Comparison of ENCODE assay signal across 16 mouse cellular contexts in genomic region chr5:3977904-3978303, GRCm38 (mm10).
"Had no signal": no experiment of that assay in that cellular context is flagged by ENCODE, and none has a peak within 500 bp of the region (broad histone marks: within the 10 kb centered on the region; RNA-seq: fewer than 3 reads in every experiment).

No protein-coding gene starts in this region.

- H3K4me3 ChIP-seq: neural tube, embryonic 12.5 days; neural tube, embryonic 13.5 days; neural tube, embryonic 15.5 days; stomach, embryonic 15.5 days had no signal

- H3K4me1 ChIP-seq: neural tube, embryonic 12.5 days; neural tube, embryonic 13.5 days; neural tube, embryonic 15.5 days; stomach, embryonic 15.5 days had no signal

- H3K4me2 ChIP-seq: neural tube, embryonic 12.5 days; neural tube, embryonic 13.5 days; neural tube, embryonic 15.5 days; stomach, embryonic 15.5 days had no signal

- H3K27me3 ChIP-seq: neural tube, embryonic 12.5 days; neural tube, embryonic 13.5 days; neural tube, embryonic 15.5 days; stomach, embryonic 15.5 days had no signal

- H3K27ac ChIP-seq: neural tube, embryonic 12.5 days; neural tube, embryonic 13.5 days; neural tube, embryonic 15.5 days; stomach, embryonic 15.5 days; stomach, postnatal 0 days had no signal

- H3K9ac ChIP-seq: neural tube, embryonic 12.5 days; neural tube, embryonic 13.5 days; neural tube, embryonic 15.5 days; stomach, embryonic 15.5 days had no signal

- H3K9me3 ChIP-seq: neural tube, embryonic 12.5 days; neural tube, embryonic 13.5 days; neural tube, embryonic 15.5 days; stomach, embryonic 15.5 days had no signal

- DNase-seq: retina, postnatal 1 day; right cerebral cortex, adult 18-20 months; right cerebral cortex, postnatal 25 days; right cerebral cortex, postnatal 4 days; spleen, adult 18-20 months; thymus, adult 18-20 months; thymus, adult 2 months; thymus, postnatal 14 days; thymus, postnatal 25 days; thymus, postnatal 36 days; thymus, postnatal 4 days had no signal
